Mouse (Mus musculus) C3H10T1/2 (cell line): Measurements from ENCODE around the gene Trappc1. TPM values are rescaled to one million over a fixed set of nuclear protein-coding genes. Genes with fewer than 3 reads are reported as not detected.

Source experiments
- polyA plus RNA-seq, 2 experiments: library from polyadenylated mRNA; unstranded; fragments of >200 nt; fragmentation: generic; extraction: Trizol; gene quantifications; one replicate each; pipeline ENCODE4 v1.2.1; 2012; ENCODE audit warnings: missing spikeins in 2 of 2

The Trappc1 gene
- 100 to 1,000 TPM; 152 to 168 TPM for polyA plus RNA-seq

DNA sequence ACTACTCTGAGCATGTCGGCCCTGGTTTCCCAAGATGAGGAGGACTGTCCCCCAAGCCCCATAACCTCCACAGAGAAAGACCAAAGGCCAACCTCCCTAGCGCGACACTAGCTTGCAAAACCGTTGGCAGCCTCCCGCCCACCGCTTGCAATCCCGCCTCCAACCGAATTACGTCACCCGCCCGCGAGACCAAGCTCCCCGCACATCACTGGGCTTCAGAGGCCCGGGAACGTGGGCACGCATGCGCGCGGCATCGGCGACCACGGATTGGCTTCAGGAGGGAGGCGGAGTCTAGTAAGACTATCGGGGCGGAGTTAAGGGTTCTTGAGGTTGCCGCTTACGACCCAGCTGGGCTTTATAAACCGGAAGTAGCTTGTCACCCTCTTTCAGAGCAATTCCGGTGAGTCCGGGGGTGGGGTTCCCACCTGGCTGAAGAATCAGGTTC is at the start of gene Trappc1, which contains the start of gene Cntrob:
Gene Trappc1 (plus strand): TSS at position 314 of the 445 bp plus-strand sequence.
Gene Cntrob (minus strand): TSS at position 109 of the 445 bp plus-strand sequence.

GRCm38 (mm10) chr11:69325628-69326407 is 2.0 kb downstream of the Trappc1 start, which contains the start of gene Kcnab3:
Gene Kcnab3, plus strand, starts transcription at chr11:69326258.

GRCm38 (mm10) chr11:69340161-69341131 is 16.7 kb downstream of the Trappc1 start, which contains the start of gene Rnf227:
Gene Rnf227, plus strand, starts transcription at chr11:69340461.

DNA sequence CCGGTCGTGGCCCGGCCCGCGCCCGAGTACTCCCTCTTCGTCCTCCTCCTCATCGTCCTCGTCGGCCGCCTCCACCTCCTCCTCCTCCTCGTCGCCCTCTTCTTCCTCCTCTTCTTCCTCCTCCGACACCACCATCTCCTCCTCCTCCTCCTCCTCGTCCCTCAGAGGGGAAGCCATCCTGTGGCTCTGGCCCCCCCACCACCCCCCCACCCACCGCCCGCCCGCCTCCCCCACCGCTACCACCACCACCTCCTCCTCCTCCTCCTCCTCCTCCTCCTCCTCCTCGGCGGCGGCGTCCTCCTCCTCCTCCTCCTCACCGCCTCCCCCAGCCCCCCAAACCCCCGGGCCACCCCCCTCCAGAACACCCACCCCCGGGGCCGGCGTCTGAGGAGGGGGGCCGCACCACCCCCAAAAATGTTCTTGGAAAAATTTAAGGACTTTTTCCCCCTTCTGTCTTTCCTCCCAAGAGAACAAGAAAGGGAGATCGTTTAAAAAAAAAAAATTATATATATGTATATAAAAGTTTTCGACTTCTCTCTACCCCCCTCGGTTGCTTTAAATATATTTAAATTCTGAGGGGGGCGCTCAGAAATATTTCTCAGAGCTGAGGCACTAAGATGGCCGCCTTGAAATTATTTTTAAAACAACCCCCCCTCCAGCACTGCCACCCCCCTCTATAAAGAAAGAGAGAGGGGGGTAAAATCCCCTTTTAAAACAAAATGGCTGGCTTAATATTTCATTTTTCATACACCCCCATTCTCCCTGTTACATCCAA is 45.6 kb downstream of the Trappc1 start, which contains the start of gene Chd3:
Gene Chd3 (minus strand): TSS at position 192 of the 775 bp plus-strand sequence.

Other genes starting within 250 kb of the Trappc1 start
- gene Vamp2, start 235.5 kb upstream of the Trappc1 start, polyA plus RNA-seq, result 10 to 100 TPM; 16.1 to 69.3 TPM
- 10 to 100 TPM in 1 of 2 experiments, 1 to 10 TPM in 1; 3.3 to 14.3 TPM for gene Per1, start 228.8 kb upstream of the Trappc1 start, polyA plus RNA-seq
- gene Hes7, start 203.6 kb upstream of the Trappc1 start, polyA plus RNA-seq, result under 1 TPM; 0.16 to 0.19 TPM
- 1 to 10 TPM in 1 of 2 experiments, under 1 TPM in 1; 0.55 to 2.0 TPM for gene 9130213A22Rik, start 201.4 kb upstream of the Trappc1 start, polyA plus RNA-seq
- under 1 TPM; 0.07 to 0.34 TPM for gene Aloxe3, start 198.1 kb upstream of the Trappc1 start, polyA plus RNA-seq
- gene Alox12b, start 167.0 kb upstream of the Trappc1 start, polyA plus RNA-seq, result not detected
- gene Alox8, start 126.1 kb upstream of the Trappc1 start, polyA plus RNA-seq, result under 1 TPM; 0.05 to 0.20 TPM
- gene Gucy2e, start 86.9 kb upstream of the Trappc1 start, polyA plus RNA-seq, result under 1 TPM in 1 of 2 experiments, not detected in 1; 0.04 TPM
- 10 to 100 TPM in 1 of 2 experiments, 1 to 10 TPM in 1; 1.9 to 13.1 TPM for gene Cntrob, start 205 bp upstream of the Trappc1 start, polyA plus RNA-seq
- under 1 TPM; 0.41 to 0.76 TPM for gene Kcnab3, start 2.3 kb downstream of the Trappc1 start, polyA plus RNA-seq
- under 1 TPM in 1 of 2 experiments, not detected in 1; 0.07 TPM for gene Rnf227, start 16.5 kb downstream of the Trappc1 start, polyA plus RNA-seq
- 100 to 1,000 TPM in 1 of 2 experiments, 10 to 100 TPM in 1; 12.9 to 147 TPM for gene Chd3, start 45.4 kb downstream of the Trappc1 start, polyA plus RNA-seq
- gene Naa38, start 71.5 kb downstream of the Trappc1 start, polyA plus RNA-seq, result 100 to 1,000 TPM; 320 to 328 TPM
- gene Cyb5d1, start 71.7 kb downstream of the Trappc1 start, polyA plus RNA-seq, result 10 to 100 TPM in 1 of 2 experiments, 1 to 10 TPM in 1; 1.2 to 16.0 TPM
- gene Tmem88, start 74.3 kb downstream of the Trappc1 start, polyA plus RNA-seq, result under 1 TPM; 0.33 TPM
- gene Kdm6b, start 89.7 kb downstream of the Trappc1 start, polyA plus RNA-seq, result 10 to 100 TPM in 1 of 2 experiments, 1 to 10 TPM in 1; 1.5 to 25.3 TPM
- gene Dnah2, start 225.1 kb downstream of the Trappc1 start, polyA plus RNA-seq, result 1 to 10 TPM in 1 of 2 experiments, under 1 TPM in 1; 0.02 to 1.6 TPM
- gene Efnb3, start 236.2 kb downstream of the Trappc1 start, polyA plus RNA-seq, result 1 to 10 TPM in 1 of 2 experiments, under 1 TPM in 1; 0.14 to 1.5 TPM